Mouse (Mus musculus): ENCODE data around the gene Bicra. TPM values are rescaled to one million over a fixed set of nuclear protein-coding genes. Genes with fewer than 3 reads are reported as not detected.
A peak's percentile ranks its signal among the peaks of the same experiment; 100 is the strongest.

Bicra gene
- polyA plus RNA-seq, 1 experiment from 2014 or later: 1.6 TPM

GRCm38 (mm10) chr7:16048164-16048564 lies 443 bp upstream of the Bicra start:
- Histone ChIP-seq H3K9me3 (replicated peaks) (no peaks in the 10 kb centered on the region), H3K4me2 (peak overlapping the region; percentile 99), H3K36me3 (replicated peaks) (no peaks in the 10 kb centered on the region; the same call in 1 of the 2 replicates), H3K27ac (replicated peaks) (peak overlapping the region; percentile 91), H3K9ac (peak overlapping the region; percentile 95), H3K4me3 (replicated peaks) (peak overlapping the region; percentile 88), H3K4me1 (replicated peaks) (peaks cover 83% of the 10 kb centered on the region), H3K27me3 (no peaks in the 10 kb centered on the region)
- ATAC-seq (ENCODE audit: insufficient read depth): peak; percentile 71
- 0% methylated on average over 20 of the region's 20 CpGs for WGBS (ENCODE audit: insufficient replicate concordance)

- WGBS (ENCODE audit: insufficient replicate concordance): 1% methylated on average over 44 of the region's 46 CpGs
- H3K4me1 ChIP-seq (replicated peaks): peaks cover 83% of the 10 kb centered on the region
- H3K36me3 ChIP-seq (replicated peaks): no peaks in the 10 kb centered on the region; the same call in 1 of the 2 replicates
- peak overlapping the region; percentile 88 for H3K4me3 ChIP-seq (replicated peaks)
- peak; percentile 38 for ATAC-seq (ENCODE audit: insufficient read depth)
- peak overlapping the region; percentile 92 for H3K9ac ChIP-seq
- peak overlapping the region; percentile 99 for H3K4me2 ChIP-seq
- no peaks in the 10 kb centered on the region for H3K9me3 ChIP-seq (replicated peaks)
- H3K27me3 ChIP-seq: no peaks in the 10 kb centered on the region
- H3K27ac ChIP-seq (replicated peaks): peak overlapping the region; percentile 91
Observed at GRCm38 (mm10) chr7:16046481-16047337, 1.0 kb downstream of the Bicra start.

GRCm38 (mm10) chr7:16046101-16046480 lies 1.6 kb downstream of the Bicra start:
- 0% methylated on average over 7 of the region's 7 CpGs for WGBS (ENCODE audit: insufficient replicate concordance)

DNA sequence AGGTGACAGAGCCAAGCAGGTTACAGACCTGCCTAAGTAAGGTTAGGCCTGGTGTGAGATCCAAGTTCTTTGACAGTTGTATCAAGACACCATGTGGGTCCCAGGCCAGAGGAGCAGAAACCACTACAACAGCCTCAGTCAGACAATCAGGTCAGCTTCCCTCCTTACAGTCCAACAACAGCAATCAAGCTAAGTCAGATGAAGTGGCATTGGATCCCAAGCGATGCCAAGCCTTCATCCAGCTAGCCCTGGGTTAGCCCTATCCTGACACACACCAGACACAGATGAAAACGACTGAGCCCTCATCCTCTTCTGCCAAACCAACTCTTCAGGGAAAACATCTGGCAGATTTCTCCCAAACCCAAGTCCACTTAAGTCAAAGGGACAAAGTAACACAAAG lies 2.2 kb downstream of the Bicra start:
- Histone ChIP-seq H3K4me3 (replicated peaks) (peak overlapping the region; percentile 88), H3K27me3 (no peaks in the 10 kb centered on the region), H3K36me3 (replicated peaks) (no peaks in the 10 kb centered on the region; the same call in 1 of the 2 replicates), H3K9me3 (replicated peaks) (no peaks in the 10 kb centered on the region), H3K27ac (replicated peaks) (peak overlapping the region; percentile 91), H3K4me1 (replicated peaks) (peaks cover 81% of the 10 kb centered on the region), H3K9ac (peak overlapping the region; percentile 92), H3K4me2 (peak overlapping the region; percentile 99)
- 28% methylated on average over 2 of the region's 2 CpGs for WGBS (ENCODE audit: insufficient replicate concordance)
- ATAC-seq (ENCODE audit: insufficient read depth): no peak

More at GRCm38 (mm10) chr7:16046101-16046480, 1.6 kb downstream of the Bicra start:
- Histone ChIP-seq H3K9me3 (replicated peaks) (no peaks in the 10 kb centered on the region), H3K27ac (replicated peaks) (peak overlapping the region; percentile 91), H3K9ac (peak overlapping the region; percentile 92), H3K4me1 (replicated peaks) (peaks cover 83% of the 10 kb centered on the region), H3K27me3 (no peaks in the 10 kb centered on the region), H3K4me3 (replicated peaks) (peak overlapping the region; percentile 88), H3K4me2 (peak overlapping the region; percentile 99), H3K36me3 (replicated peaks) (no peaks in the 10 kb centered on the region; the same call in 1 of the 2 replicates)
- ATAC-seq (ENCODE audit: insufficient read depth): peak; percentile 50

- no peaks in the 10 kb centered on the region for H3K27me3 ChIP-seq
- no peaks in the 10 kb centered on the region for H3K9me3 ChIP-seq (replicated peaks)
- peaks cover 81% of the 10 kb centered on the region for H3K4me1 ChIP-seq (replicated peaks)
- H3K4me2 ChIP-seq: peak overlapping the region; percentile 99
- 70% methylated on average over 5 of the region's 5 CpGs for WGBS (ENCODE audit: insufficient replicate concordance)
- no peaks in the 10 kb centered on the region for H3K36me3 ChIP-seq (replicated peaks)
- no peak for ATAC-seq (ENCODE audit: insufficient read depth)
- H3K27ac ChIP-seq (replicated peaks): peak overlapping the region; percentile 91; the same call in 1 of the 2 replicates
- H3K9ac ChIP-seq: no peak overlapping the region
- H3K4me3 ChIP-seq (replicated peaks): no peak overlapping the region
Observed at GRCm38 (mm10) chr7:16044531-16044930, 3.2 kb downstream of the Bicra start.

GRCm38 (mm10) chr7:16043861-16044435 lies 3.8 kb downstream of the Bicra start:
- peak overlapping the region; percentile 91; the same call in 1 of the 2 replicates for H3K27ac ChIP-seq (replicated peaks)
- H3K27me3 ChIP-seq: no peaks in the 10 kb centered on the region
- no peak overlapping the region for H3K4me3 ChIP-seq (replicated peaks)
- H3K9me3 ChIP-seq (replicated peaks): no peaks in the 10 kb centered on the region
- peaks cover 81% of the 10 kb centered on the region for H3K4me1 ChIP-seq (replicated peaks)
- ATAC-seq (ENCODE audit: insufficient read depth): no peak
- peak overlapping the region; percentile 99 for H3K4me2 ChIP-seq
- H3K9ac ChIP-seq: no peak overlapping the region
- H3K36me3 ChIP-seq (replicated peaks): no peaks in the 10 kb centered on the region
- 50% methylated on average over 3 of the region's 3 CpGs for WGBS (ENCODE audit: insufficient replicate concordance)

GRCm38 (mm10) chr7:16042850-16043775 lies 4.6 kb downstream of the Bicra start:
- Histone ChIP-seq H3K9ac (no peak overlapping the region), H3K4me2 (peak overlapping the region; percentile 99), H3K4me1 (replicated peaks) (peaks cover 79% of the 10 kb centered on the region), H3K27ac (replicated peaks) (no peak overlapping the region; the same call in 1 of the 2 replicates), H3K36me3 (replicated peaks) (no peaks in the 10 kb centered on the region), H3K27me3 (no peaks in the 10 kb centered on the region), H3K4me3 (replicated peaks) (no peak overlapping the region), H3K9me3 (replicated peaks) (no peaks in the 10 kb centered on the region)
- 41% methylated on average over 10 of the region's 10 CpGs for WGBS (ENCODE audit: insufficient replicate concordance)
- no peak for ATAC-seq (ENCODE audit: insufficient read depth)

DNA sequence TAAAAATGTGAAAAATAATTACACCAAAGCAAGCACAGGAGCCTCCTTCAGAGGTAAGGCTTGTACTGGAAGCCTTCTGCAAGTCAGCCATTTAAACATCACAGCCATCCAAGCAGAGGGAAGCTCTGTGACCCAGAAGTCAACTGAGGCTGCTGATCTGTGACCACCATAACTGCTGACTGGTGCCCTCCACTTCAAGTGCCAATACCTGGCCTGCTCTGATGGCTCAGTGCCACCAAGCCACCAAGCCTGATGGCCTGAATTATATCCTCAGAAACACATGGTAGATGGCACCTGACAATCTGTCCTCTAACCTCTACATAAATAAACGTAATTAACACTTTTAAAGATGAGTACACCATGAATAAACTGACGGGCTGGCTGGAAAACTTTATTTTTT lies 6.5 kb downstream of the Bicra start:
- H3K9me3 ChIP-seq (replicated peaks): no peaks in the 10 kb centered on the region
- no peak overlapping the region for H3K4me2 ChIP-seq
- no peak overlapping the region for H3K4me3 ChIP-seq (replicated peaks)
- H3K36me3 ChIP-seq (replicated peaks): no peaks in the 10 kb centered on the region
- H3K27me3 ChIP-seq: no peaks in the 10 kb centered on the region
- 63% methylated on average over 2 of the region's 2 CpGs for WGBS (ENCODE audit: insufficient replicate concordance)
- peaks cover 67% of the 10 kb centered on the region for H3K4me1 ChIP-seq (replicated peaks)
- no peak overlapping the region for H3K9ac ChIP-seq
- ATAC-seq (ENCODE audit: insufficient read depth): no peak
- H3K27ac ChIP-seq (replicated peaks): no peak overlapping the region

DNA sequence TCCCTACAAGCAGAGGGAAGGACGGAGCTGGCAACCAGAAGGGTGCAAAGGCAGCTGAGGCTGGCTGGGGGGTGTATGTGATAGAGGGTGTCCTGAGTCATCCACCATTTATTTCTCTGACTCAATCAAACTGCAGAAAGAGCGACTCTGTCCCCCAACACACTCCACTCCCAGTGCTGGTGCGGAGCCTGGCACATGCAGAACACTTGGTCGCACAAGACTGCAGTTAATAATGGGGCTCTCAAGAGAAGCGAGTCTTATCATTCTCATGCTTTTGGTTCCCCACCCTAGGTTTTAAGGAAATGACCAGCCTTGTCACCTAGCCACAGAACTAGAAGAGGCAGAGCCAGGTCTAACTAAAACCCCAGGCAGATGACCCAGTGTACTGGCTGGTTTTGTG lies 8.4 kb downstream of the Bicra start:
- 28% methylated on average over 5 of the region's 5 CpGs for WGBS (ENCODE audit: insufficient replicate concordance)
- Histone ChIP-seq H3K27me3 (no peaks in the 10 kb centered on the region), H3K4me2 (peak overlapping the region; percentile 23)

GRCm38 (mm10) chr7:16036972-16037371 lies 10.7 kb downstream of the Bicra start:
- H3K4me3 ChIP-seq (replicated peaks): no peak overlapping the region
- H3K27me3 ChIP-seq: no peaks in the 10 kb centered on the region
- H3K9me3 ChIP-seq (replicated peaks): no peaks in the 10 kb centered on the region
- no peak overlapping the region for H3K4me2 ChIP-seq
- H3K4me1 ChIP-seq (replicated peaks): peaks cover 44% of the 10 kb centered on the region
- H3K9ac ChIP-seq: no peak overlapping the region
- ATAC-seq (ENCODE audit: insufficient read depth): no peak
- 76% methylated on average over 6 of the region's 6 CpGs for WGBS (ENCODE audit: insufficient replicate concordance)
- no peak overlapping the region for H3K27ac ChIP-seq (replicated peaks)
- no peaks in the 10 kb centered on the region for H3K36me3 ChIP-seq (replicated peaks)

More for the DNA sequence above, 8.4 kb downstream of the Bicra start:
- no peak overlapping the region; the same call in 1 of the 2 replicates for H3K27ac ChIP-seq (replicated peaks)
- no peak overlapping the region; the same call in 1 of the 2 replicates for H3K9ac ChIP-seq
- H3K36me3 ChIP-seq (replicated peaks): no peaks in the 10 kb centered on the region
- peak; percentile 33; the same call in 1 of the 2 replicates for ATAC-seq (ENCODE audit: insufficient read depth)
- peaks cover 52% of the 10 kb centered on the region for H3K4me1 ChIP-seq (replicated peaks)
- H3K4me3 ChIP-seq (replicated peaks): no peak overlapping the region
- H3K9me3 ChIP-seq (replicated peaks): no peaks in the 10 kb centered on the region
